Mouse (Mus musculus) right cerebral cortex, postnatal 36 days (tissue): ENCODE results near the gene Utp20.
A peak's percentile ranks its signal among the peaks of the same experiment; 100 is the strongest.
"Not testable (repeated sequence)": the region's sequence is repeated elsewhere in the genome, so short reads cannot be mapped to it uniquely, and the experiment has no call there.

ENCODE experiments used
- DNase-seq, 2 experiments: peaks; one replicate each; pipeline ENCODE4 v3.0.0; 2022; ENCODE audit warnings: low spot score in 2 of 2, mixed read lengths in 1 of 2

Utp20 gene

GRCm38 (mm10) chr10:88783941-88784340 is 42.7 kb downstream of the Utp20 start:
- no peak for DNase-seq

DNA sequence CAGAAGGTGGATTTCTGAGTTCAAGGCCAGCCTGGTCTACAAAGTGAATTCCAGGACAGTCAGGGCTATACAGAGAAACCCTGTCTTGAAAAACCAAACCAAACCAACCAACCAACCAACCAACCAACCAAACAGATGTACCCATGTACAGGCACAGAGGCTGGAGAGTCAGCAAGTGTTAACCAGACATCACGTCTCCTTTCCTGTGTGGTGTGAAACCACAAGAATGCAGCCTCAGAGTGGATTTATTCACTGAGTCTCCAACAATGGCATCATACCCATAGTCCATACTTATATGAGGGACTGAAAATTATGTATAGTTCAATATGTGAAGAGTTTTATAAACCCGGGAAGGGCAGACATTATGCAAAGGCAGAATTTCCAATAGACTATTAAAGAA is 43.5 kb downstream of the Utp20 start:
- not testable (repeated sequence) for DNase-seq

DNA sequence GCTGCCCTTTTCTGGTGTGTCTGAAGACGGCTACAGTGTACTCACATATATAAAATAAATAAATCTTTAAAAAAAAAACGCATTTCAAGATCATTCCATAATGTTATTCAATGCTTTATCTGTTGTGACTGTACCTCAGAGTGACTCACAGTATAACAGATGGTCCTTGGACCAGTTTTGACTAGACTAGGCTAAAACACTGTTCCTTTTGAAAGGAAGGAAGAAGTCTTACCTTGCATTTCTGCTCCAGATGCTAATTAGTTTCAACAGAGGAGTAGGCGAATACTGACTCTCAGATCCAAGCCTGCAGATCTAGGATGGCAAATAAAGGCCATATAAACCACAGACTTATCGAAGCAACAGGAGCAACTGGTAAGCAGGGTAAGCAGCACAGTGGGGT is 45.9 kb downstream of the Utp20 start:
- DNase-seq, result no peak

GRCm38 (mm10) chr10:88776206-88776605 is 50.4 kb downstream of the Utp20 start:
- peak; percentile 9 to 73 for DNase-seq

DNA sequence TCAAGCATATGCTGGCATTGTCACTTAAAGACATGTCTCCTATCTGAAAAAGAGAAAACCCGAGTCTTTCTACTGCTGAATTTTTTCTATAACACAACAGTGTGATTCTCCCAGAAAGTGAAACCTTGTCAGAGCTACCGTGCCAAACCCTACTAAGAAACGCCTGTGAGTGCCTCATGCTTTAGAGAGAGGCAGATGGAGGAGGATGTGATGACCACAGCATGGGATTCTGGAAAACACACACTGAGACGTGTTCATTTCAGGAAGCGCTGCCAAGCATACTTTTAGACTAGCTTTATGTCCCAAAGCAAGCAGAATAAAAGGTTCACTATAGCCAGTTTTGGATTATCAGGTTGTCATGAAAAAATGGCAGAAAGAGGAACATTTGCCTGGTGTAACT is 53.6 kb downstream of the Utp20 start:
- DNase-seq, result not testable (repeated sequence)

DNA sequence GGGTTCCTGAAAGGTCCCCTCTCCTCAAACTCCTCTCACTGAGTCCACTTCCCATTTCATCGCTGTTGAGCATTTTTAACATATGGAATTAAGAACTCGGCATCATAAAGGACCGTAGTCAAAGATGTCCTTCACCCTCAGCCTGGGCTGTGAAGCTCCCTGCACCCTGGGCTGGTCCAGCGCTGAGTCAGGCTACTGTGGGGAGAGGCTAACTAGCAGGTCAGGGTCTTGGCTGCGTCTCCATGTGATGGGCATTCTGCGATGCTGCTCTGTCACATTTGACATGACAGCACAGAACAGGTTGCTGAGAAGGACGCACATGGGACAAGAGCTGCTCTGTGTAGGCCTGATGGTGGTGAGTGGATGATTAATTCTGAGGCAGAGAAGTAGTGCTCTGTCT is 56.9 kb downstream of the Utp20 start:
- DNase-seq, result no peak

GRCm38 (mm10) chr10:88768961-88769360 is 57.6 kb downstream of the Utp20 start:
- DNase-seq, result no peak

DNA sequence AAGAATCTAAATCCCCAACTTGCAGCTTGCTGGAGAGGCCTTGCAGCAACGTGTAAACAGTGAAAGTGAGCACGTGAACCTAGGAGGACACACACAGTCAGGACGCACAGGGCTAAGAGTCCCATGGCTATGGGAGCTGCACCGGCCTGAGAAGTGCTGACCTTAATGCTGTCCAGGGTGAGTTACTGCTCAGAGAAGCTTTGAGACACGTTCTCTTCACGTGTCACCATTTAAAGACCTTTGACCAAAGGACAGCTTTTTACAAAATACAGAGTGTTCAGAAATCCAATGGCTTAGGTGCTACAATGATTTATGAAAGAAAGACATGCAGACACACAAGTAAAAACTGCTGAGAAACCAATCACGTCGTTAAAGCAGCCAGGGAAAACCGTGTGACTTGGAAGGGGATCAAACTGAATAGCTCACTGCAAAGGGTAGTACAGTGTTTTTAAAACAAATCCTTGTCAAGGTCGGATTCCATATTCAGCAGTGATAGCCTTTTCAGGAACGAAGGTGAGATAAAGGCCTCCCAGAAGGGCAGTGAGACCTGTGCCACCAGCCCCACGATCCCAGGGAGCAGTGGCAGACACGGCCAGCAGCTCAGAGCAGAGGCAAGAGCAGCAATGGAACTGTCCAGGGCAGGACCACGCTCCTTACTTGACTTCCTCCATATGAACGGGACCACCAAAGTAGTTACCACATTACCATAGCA is 61.0 kb downstream of the Utp20 start:
- no peak for DNase-seq

DNA sequence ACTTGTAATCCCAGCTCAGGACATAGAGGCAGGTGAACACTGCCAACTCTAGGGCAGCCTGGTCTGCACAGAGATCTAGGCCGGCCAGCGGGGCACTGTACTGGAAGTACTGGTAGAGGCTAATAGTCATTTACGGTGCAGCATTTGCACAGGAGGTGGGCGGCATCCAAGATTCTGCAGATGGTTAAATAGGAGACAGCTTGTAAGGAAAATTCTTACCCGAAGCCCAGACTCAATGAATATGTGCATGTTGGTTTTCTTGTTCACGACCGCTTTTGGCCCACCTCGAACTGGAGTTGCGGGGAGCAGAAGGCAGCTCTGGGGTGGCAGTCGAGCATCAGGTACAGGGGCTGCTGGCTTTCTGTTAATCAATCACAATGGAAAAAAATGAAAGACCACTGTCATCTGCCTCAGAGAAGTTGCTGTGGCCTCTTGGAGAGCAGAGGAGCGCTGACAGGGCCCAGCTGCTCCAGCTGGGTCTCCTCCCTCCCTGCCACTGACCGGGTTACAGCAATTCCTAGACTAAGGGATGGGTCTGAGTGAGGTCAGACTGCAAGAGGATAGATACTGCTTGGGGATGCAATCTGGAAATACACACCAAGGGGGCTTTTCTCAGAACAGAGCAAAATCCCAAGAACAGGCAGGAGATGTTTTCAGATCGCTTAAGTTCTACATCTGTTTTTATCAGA is 64.9 kb downstream of the Utp20 start:
- DNase-seq, result no peak

DNA sequence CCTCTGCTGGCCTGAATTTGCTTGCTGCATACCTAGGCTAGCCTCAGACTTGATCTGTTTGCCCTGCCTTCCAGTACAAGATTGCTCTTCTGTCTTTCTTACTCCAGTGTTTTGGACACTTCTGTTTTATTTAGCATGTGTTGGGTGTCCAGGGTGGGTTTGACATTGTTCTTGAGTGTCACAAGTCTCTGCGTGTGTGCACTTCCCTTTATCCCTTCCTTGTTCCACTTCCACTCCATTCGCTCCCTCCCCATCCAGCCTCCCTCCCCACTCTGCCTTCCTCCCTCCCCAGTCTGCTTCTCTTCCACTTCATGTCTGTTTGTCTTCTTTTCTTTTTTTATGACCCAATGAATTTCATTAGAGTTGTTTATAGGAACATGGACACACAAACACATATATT is 85.2 kb downstream of the Utp20 start:
- DNase-seq, result no peak

DNA sequence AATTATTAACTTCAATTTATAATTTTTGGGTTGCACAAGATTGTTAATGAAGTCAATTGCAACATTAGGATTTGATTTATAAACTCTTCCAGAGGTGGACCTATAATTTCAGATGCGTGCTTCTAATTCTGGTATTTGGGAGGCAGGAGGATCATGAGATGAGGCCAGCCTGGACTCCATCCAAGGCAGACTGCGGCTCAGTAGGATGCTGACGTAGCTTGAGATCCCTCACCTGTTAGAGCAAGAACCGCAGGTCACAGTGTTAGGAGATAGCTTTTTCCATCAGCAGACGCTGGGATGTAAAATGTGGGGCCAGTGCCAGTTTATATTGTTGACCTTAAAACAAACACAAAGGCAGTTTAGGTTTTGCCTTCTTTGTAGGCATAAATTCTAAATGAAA is 85.8 kb downstream of the Utp20 start:
- DNase-seq, result no peak

DNA sequence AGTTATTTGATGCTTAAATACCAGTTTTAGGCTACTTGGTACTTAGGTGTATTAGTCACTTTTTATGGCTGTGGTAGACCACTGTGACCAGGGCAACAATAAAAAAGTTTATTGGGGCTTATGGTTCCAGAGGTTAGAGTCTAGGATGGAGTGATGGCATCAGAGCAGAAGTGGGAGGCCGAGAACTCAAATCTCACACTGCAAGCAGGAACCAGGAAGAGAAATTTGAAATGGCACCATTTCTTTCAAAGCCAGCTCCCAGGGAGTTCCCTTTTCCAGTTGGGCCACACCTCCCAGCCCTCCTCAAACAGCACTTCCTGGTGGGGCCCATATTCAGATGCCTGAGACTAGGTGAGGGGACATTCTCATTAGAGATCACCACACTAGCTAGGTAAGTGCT is 86.8 kb downstream of the Utp20 start:
- no peak for DNase-seq

- not testable (repeated sequence) for DNase-seq
These were observed 87.5 kb downstream of the Utp20 start for GRCm38 (mm10) chr10:88739074-88739473.

GRCm38 (mm10) chr10:88732309-88732622 is 94.3 kb downstream of the Utp20 start:
- no peak for DNase-seq

- no peak for DNase-seq
These were observed 94.9 kb downstream of the Utp20 start for GRCm38 (mm10) chr10:88731496-88732308.

GRCm38 (mm10) chr10:88730571-88731495 is 95.8 kb downstream of the Utp20 start, which contains the start of gene Arl1:
Arl1 (plus strand) TSS chr10:88730858.
- peak; percentile 86 for DNase-seq

DNA sequence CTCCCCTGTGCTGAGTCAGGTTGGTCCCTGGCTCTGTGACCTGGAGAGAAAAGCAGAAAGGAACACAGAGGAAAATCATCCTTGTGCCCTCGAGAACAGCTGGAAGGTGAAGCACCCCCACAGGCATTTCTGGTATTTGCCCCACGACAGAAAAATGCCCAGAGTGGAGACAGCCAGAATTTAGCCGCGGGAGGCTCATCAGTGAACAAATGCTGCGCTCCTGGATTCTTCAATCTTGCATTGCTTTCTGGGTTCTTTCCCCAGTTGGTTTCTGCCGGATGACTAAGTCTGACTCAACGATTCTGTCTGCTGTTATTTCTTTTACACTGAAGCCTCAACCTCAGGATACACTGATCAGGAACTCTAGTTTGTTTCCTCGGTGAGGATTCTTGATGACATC is 98.4 kb downstream of the Utp20 start:
- DNase-seq, result no peak

DNA sequence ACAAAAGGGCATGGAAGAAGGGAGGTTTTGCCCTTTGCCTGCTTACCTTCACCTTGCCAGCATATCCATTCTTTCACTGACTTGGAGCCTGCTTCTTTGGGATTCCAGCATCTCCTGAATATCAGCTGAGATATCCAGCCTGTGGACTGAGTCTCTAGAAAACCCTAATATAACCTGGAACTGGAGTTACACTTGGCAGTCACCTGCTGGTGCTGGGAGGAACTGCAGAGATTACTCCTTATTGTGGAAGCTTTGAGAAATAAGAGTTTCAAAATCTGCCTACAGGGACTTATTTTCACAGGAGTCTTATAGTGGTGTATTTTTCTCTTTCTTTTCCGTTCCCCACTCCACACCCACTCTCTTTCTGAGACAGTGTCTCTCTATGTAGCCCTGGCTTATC is 99.5 kb downstream of the Utp20 start:
- DNase-seq, result peak; percentile 29 to 51

GRCm38 (mm10) chr10:88725343-88725742 is 101.3 kb downstream of the Utp20 start:
- DNase-seq, result no peak

GRCm38 (mm10) chr10:88719618-88720017 is 107.0 kb downstream of the Utp20 start:
- DNase-seq, result no peak

- DNase-seq, result no peak
These were observed 108.9 kb downstream of the Utp20 start for GRCm38 (mm10) chr10:88717756-88718025.
